ENCODE assay signal across 7 mouse cellular contexts in genomic region chr2:71872801-71873443, GRCm38 (mm10). TPM values are rescaled to one million over a fixed set of nuclear protein-coding genes. Genes with fewer than 3 reads are reported as not detected.
DNase-seq lines count a peak whose midpoint lies in the region; ATAC-seq lines count a peak whose summit lies in the region.

Pdk1 (plus strand) TSS chr2:71873224.

- ATAC-seq in intestine, embryonic 16.5 days, result peak; percentile 97
- peak; percentile 98 for ATAC-seq in midbrain, embryonic 11.5 days (ENCODE audit: low FRiP score)

- peaks cover 10% of the 10 kb centered on the region for H3K4me1 ChIP-seq in intestine, embryonic 16.5 days (ENCODE audit: control insufficient read depth, insufficient read depth, low read length)
- peaks cover 2% of the 10 kb centered on the region; the same call in 1 of the 2 replicates for H3K4me1 ChIP-seq in midbrain, embryonic 11.5 days (ENCODE audit: control insufficient read depth, insufficient read depth, low read length)

- peak within 1 kb of the TSS; percentile 93 for H3K4me2 ChIP-seq in intestine, embryonic 16.5 days (ENCODE audit: low read depth, low read length)
- peak within 1 kb of the TSS; percentile 79 for H3K4me2 ChIP-seq in midbrain, embryonic 11.5 days

- peak; percentile 97 for DNase-seq in adrenal gland, adult 8-10 months
- peak; percentile 98 for DNase-seq in embryo, embryonic 9.5 days (ENCODE audit: extremely low spot score)
- DNase-seq in gastrocnemius, postnatal 4 days (ENCODE audit: low spot score in 2 of 2), result peak; percentile 98 to 99
- DNase-seq in left cerebral cortex, postnatal 36 days (ENCODE audit: low spot score in 2 of 2), result peak; percentile 98
- peak; percentile 99 for DNase-seq in midbrain, embryonic 11.5 days (ENCODE audit: low spot score, missing footprints)
- DNase-seq in skeletal muscle tissue, adult 2 months (ENCODE audit: low read depth, low spot score), result peak; percentile 96

- peak within 1 kb of the TSS; percentile 93 for H3K9ac ChIP-seq in intestine, embryonic 16.5 days (ENCODE audit: low read depth, low read length)
- H3K9ac ChIP-seq in midbrain, embryonic 11.5 days (ENCODE audit: low read length), result peak within 1 kb of the TSS; percentile 67

- intact Hi-C loops in left cerebral cortex, postnatal 36 days (cut with DNase I), result no loop called here

- no peaks in the 10 kb centered on the region for H3K9me3 ChIP-seq in intestine, embryonic 16.5 days (ENCODE audit: control insufficient read depth, low read length)
- no peaks in the 10 kb centered on the region for H3K9me3 ChIP-seq in midbrain, embryonic 11.5 days (ENCODE audit: control insufficient read depth, low read length)

- H3K36me3 ChIP-seq in intestine, embryonic 16.5 days (ENCODE audit: control insufficient read depth, insufficient read depth, low read length), result no peaks in the 10 kb centered on the region
- no peaks in the 10 kb centered on the region for H3K36me3 ChIP-seq in midbrain, embryonic 11.5 days (ENCODE audit: control insufficient read depth, insufficient read depth, low read length)

- under 1% methylated on average over 54 of the region's 55 CpGs for WGBS in intestine, embryonic 16.5 days
- under 1% methylated on average over 55 of the region's 55 CpGs for WGBS in midbrain, embryonic 11.5 days

- peak within 1 kb of the TSS; percentile 89 for H3K4me3 ChIP-seq in intestine, embryonic 16.5 days (ENCODE audit: low read length)
- H3K4me3 ChIP-seq in midbrain, embryonic 11.5 days (ENCODE audit: low read depth, low read length), result peak within 1 kb of the TSS; percentile 74

- peak within 1 kb of the TSS; percentile 98 for H3K27ac ChIP-seq in intestine, embryonic 16.5 days (ENCODE audit: low read length)
- no peak within 1 kb of the TSS for H3K27ac ChIP-seq in midbrain, embryonic 11.5 days (ENCODE audit: low read depth, low read length)

- H3K27me3 ChIP-seq in intestine, embryonic 16.5 days (replicated peaks; ENCODE audit: control insufficient read depth, insufficient read depth, low read length), result no peaks in the 10 kb centered on the region
- H3K27me3 ChIP-seq in midbrain, embryonic 11.5 days (ENCODE audit: control insufficient read depth, insufficient read depth, low read length), result no peaks in the 10 kb centered on the region

RNA-seq across cellular contexts. Expression of gene Pdk1, which starts in this region (rescaled TPM):
- total RNA-seq in adrenal gland, adult 8-10 months (2022), result 10 to 100 TPM; 24.3 to 40.4 (median 31.7) TPM
- 10 to 100 TPM; 54.3 to 56.0 TPM for total RNA-seq in gastrocnemius, postnatal 4 days (2021)
- polyA plus RNA-seq in intestine, embryonic 16.5 days (2015; fragmentation: Nextera tagmentation; extraction: Ambion mirVana), result 62.7 and 65.5 TPM in 2 replicates
- 10 to 100 TPM; 45.1 to 49.7 TPM for total RNA-seq in left cerebral cortex, postnatal 36 days (2021)
- polyA plus RNA-seq in midbrain, embryonic 11.5 days (2014; fragmentation: Nextera tagmentation; extraction: Ambion mirVana), result 31.4 and 33.9 TPM in 2 replicates
